Mouse (Mus musculus) bone marrow macrophage, adult 2 months (primary cell): Measurements from ENCODE around the gene Gm45062.

Experiments used
- CTCF ChIP-seq: IDR thresholded peaks from 2 replicates; pipeline ENCODE4 v1.5.1; 2012; ENCODE audit warnings: low read depth, mild to moderate bottlenecking, low read length, moderate library complexity
- POLR2A ChIP-seq: IDR thresholded peaks from 2 replicates; pipeline ENCODE4 v1.6.1; 2012; ENCODE audit warnings: mild to moderate bottlenecking, low read depth, low read length, borderline replicate concordance

- TF ChIP-seq CTCF, result no peak
- no peak for TF ChIP-seq POLR2A
These were observed 53.3 kb downstream of the Gm45062 start for GRCm38 (mm10) chr6:8312554-8312953.
